Mouse (Mus musculus) forebrain, postnatal 0 days (tissue): Measurements from ENCODE around the gene Car10. TPM values are rescaled to one million over a fixed set of nuclear protein-coding genes. Genes with fewer than 3 reads are reported as not detected.

Source experiments
- ATAC-seq: fragments of 200-750 bp; cut with Nextera tagmentation; 2 replicates; pipeline ENCODE4 v1.8.0; 2017; ENCODE audit warnings: mild to moderate bottlenecking, moderate library complexity
- DNase-seq: peaks from one replicate; pipeline ENCODE4 v3.0.0-alpha.2; 2015
- H3K27ac ChIP-seq: fragments of 300-500 bp; sonication (generic); 2 replicates; pipeline ENCODE4 v1.5.1; 2014; ENCODE audit warnings: low read depth, mild to moderate bottlenecking, antibody characterized with exemption, low read length, moderate library complexity, mixed read lengths
- H3K27me3 ChIP-seq: fragments of 300-500 bp; sonication (generic); 2 replicates; pipeline ENCODE4 v1.6.1; 2014; ENCODE audit warnings: mild to moderate bottlenecking, low read length, mixed read lengths; ENCODE audit not compliant: insufficient read depth
- H3K36me3 ChIP-seq: fragments of 300-500 bp; sonication (generic); 2 replicates; pipeline ENCODE4 v1.6.1; 2014; ENCODE audit warnings: mild to moderate bottlenecking, moderate library complexity; ENCODE audit not compliant: insufficient read depth
- H3K4me1 ChIP-seq: fragments of 300-500 bp; sonication (generic); 2 replicates; pipeline ENCODE4 v1.6.1; 2014; ENCODE audit warnings: antibody characterized with exemption; ENCODE audit not compliant: insufficient read depth
- H3K4me2 ChIP-seq: fragments of 300-500 bp; sonication (generic); 2 replicates; pipeline ENCODE4 v1.6.1; 2014; ENCODE audit warnings: low read depth, mild to moderate bottlenecking, moderate library complexity
- H3K4me3 ChIP-seq: fragments of 300-500 bp; sonication (generic); 2 replicates; pipeline ENCODE4 v1.5.1; 2014; ENCODE audit warnings: low read depth, low read length, mixed read lengths
- H3K9ac ChIP-seq: fragments of 300-500 bp; sonication (generic); 2 replicates; pipeline ENCODE4 v1.6.1; 2014; ENCODE audit warnings: mild to moderate bottlenecking
- H3K9me3 ChIP-seq: fragments of 300-500 bp; sonication (generic); 2 replicates; pipeline ENCODE4 v1.6.1; 2016; ENCODE audit warnings: low read length
- CTCF ChIP-seq: sonication (generic); IDR thresholded peaks from 2 replicates; pipeline ENCODE4 v1.5.1; 2016; ENCODE audit warnings: antibody characterized with exemption, control low read depth, low read depth
- WGBS: fragments of 180-500 bp; shearing (Covaris S2); extraction: QIAGEN DNeasy Blood & Tissue Kit; methylation state at CpG from one replicate; pipeline ENCODE4 v1.1.7; 2014; 5-methylcytosine and 5-hydroxymethylcytosine counted together
- polyA plus RNA-seq: library from polyadenylated mRNA; unstranded; fragments of >200 nt; fragmentation: Nextera tagmentation; extraction: Ambion mirVana; gene quantifications from 2 replicates; pipeline ENCODE4 v1.2.1, GENCODE M21; 2015
- total RNA-seq: library from RNA; depleted of rRNA; stranded (reverse); fragments of >200 nt; gene quantifications from 2 replicates; pipeline ENCODE4 v1.2.3, GENCODE M21; 2014

Car10 gene
- total and polyA plus RNA-seq, 2 experiments from 2014 or later: 25.6 to 34.6 TPM

- DNase-seq (no peak), ATAC-seq (no peak)
- Histone ChIP-seq H3K4me1 (no peaks in the 10 kb centered on the region), H3K4me3 (no peak overlapping the region), H3K27ac (no peak overlapping the region), H3K36me3 (no peaks in the 10 kb centered on the region), H3K9ac (no peak overlapping the region), H3K27me3 (no peaks in the 10 kb centered on the region), H3K9me3 (no peaks in the 10 kb centered on the region), H3K4me2 (no peak overlapping the region)
- 59% methylated on average over 11 of the region's 11 CpGs for WGBS
- TF ChIP-seq CTCF: no peak
These were observed 411.9 kb downstream of the Car10 start for GRCm38 (mm10) chr11:93509527-93510235.

GRCm38 (mm10) chr11:93512843-93513242, 415.0 kb downstream of the Car10 start:
- no peak overlapping the region for H3K27ac ChIP-seq
- no peaks in the 10 kb centered on the region for H3K9me3 ChIP-seq
- no peaks in the 10 kb centered on the region for H3K36me3 ChIP-seq
- DNase-seq (no peak), ATAC-seq (no peak)
- no peak for TF ChIP-seq CTCF
- WGBS: 96% methylated on average over 2 of the region's 2 CpGs
- no peak overlapping the region for H3K9ac ChIP-seq
- no peaks in the 10 kb centered on the region for H3K4me1 ChIP-seq
- H3K27me3 ChIP-seq: no peaks in the 10 kb centered on the region
- no peak overlapping the region for H3K4me2 ChIP-seq
- H3K4me3 ChIP-seq: no peak overlapping the region

GRCm38 (mm10) chr11:93514396-93514795, 416.6 kb downstream of the Car10 start:
- H3K4me2 ChIP-seq: no peak overlapping the region
- ATAC-seq (no peak), DNase-seq (no peak)
- no peaks in the 10 kb centered on the region for H3K9me3 ChIP-seq
- no peak overlapping the region for H3K9ac ChIP-seq
- H3K4me3 ChIP-seq: no peak overlapping the region
- peak; percentile 27 for TF ChIP-seq CTCF
- no peaks in the 10 kb centered on the region for H3K4me1 ChIP-seq
- WGBS: 31% methylated on average over 2 of the region's 2 CpGs
- H3K36me3 ChIP-seq: no peaks in the 10 kb centered on the region
- H3K27me3 ChIP-seq: no peaks in the 10 kb centered on the region
- no peak overlapping the region for H3K27ac ChIP-seq

DNA sequence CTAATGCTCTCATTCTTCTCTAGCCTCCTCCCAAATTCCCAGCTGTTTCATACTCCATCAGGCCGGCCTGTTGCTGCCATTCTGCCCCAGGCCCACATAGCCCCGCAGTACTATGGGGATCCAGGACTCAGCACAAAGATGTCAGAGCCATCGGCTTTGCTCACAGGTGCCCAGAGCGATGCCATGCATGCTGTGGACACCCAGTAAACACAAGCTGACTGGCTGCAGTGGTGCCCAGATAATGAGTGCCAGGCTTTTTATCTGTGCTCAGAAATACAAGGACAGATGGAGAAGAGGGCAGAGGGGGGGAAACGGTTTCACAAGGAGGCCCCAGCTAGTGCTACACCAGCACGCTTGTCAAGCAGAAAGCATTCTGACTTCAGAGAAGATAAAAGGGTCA, 417.7 kb downstream of the Car10 start:
- TF ChIP-seq CTCF: no peak
- Histone ChIP-seq H3K27ac (no peak overlapping the region), H3K4me3 (no peak overlapping the region), H3K9ac (no peak overlapping the region), H3K36me3 (no peaks in the 10 kb centered on the region), H3K4me1 (no peaks in the 10 kb centered on the region), H3K9me3 (no peaks in the 10 kb centered on the region), H3K4me2 (no peak overlapping the region), H3K27me3 (no peaks in the 10 kb centered on the region)
- peak; percentile 32; the same call in 1 of the 2 replicates for ATAC-seq
- DNase-seq: no peak
- 71% methylated on average over 6 of the region's 6 CpGs for WGBS

GRCm38 (mm10) chr11:93516216-93516615, 418.4 kb downstream of the Car10 start:
- no peak overlapping the region for H3K4me2 ChIP-seq
- no peak overlapping the region for H3K4me3 ChIP-seq
- H3K27me3 ChIP-seq: no peaks in the 10 kb centered on the region
- H3K27ac ChIP-seq: no peak overlapping the region
- no peak for ATAC-seq
- no peaks in the 10 kb centered on the region for H3K4me1 ChIP-seq
- no peaks in the 10 kb centered on the region for H3K9me3 ChIP-seq
- no peak overlapping the region for H3K9ac ChIP-seq
- WGBS: 87% methylated on average over 9 of the region's 9 CpGs
- TF ChIP-seq CTCF: no peak
- no peaks in the 10 kb centered on the region for H3K36me3 ChIP-seq
- DNase-seq: no peak

GRCm38 (mm10) chr11:93516946-93517345, 419.1 kb downstream of the Car10 start:
- WGBS: 76% methylated on average over 2 of the region's 2 CpGs
- DNase-seq: no peak
- Histone ChIP-seq H3K36me3 (no peaks in the 10 kb centered on the region), H3K4me1 (no peaks in the 10 kb centered on the region), H3K27me3 (no peaks in the 10 kb centered on the region), H3K9ac (no peak overlapping the region), H3K27ac (no peak overlapping the region), H3K4me2 (no peak overlapping the region), H3K4me3 (no peak overlapping the region), H3K9me3 (no peaks in the 10 kb centered on the region)
- TF ChIP-seq CTCF: no peak
- ATAC-seq: no peak

- H3K4me3 ChIP-seq: no peak overlapping the region
- WGBS: 87% methylated on average over 3 of the region's 3 CpGs
- no peaks in the 10 kb centered on the region for H3K9me3 ChIP-seq
- no peaks in the 10 kb centered on the region for H3K4me1 ChIP-seq
- DNase-seq (no peak), ATAC-seq (no peak)
- H3K27ac ChIP-seq: no peak overlapping the region
- H3K4me2 ChIP-seq: no peak overlapping the region
- H3K27me3 ChIP-seq: no peaks in the 10 kb centered on the region
- H3K9ac ChIP-seq: no peak overlapping the region
- no peak for TF ChIP-seq CTCF
- H3K36me3 ChIP-seq: no peaks in the 10 kb centered on the region
These were observed 424.7 kb downstream of the Car10 start for GRCm38 (mm10) chr11:93522501-93522900.
